ENCODE assay signal across 23 mouse cellular contexts in genomic region chr11:93509527-93510235, GRCm38 (mm10).
DNase-seq lines count a peak whose midpoint lies in the region; ATAC-seq and TF ChIP-seq lines count a peak whose summit lies in the region.
"Had no signal": no experiment of that assay in that cellular context is flagged by ENCODE, and none has a peak within 500 bp of the region (broad histone marks: within the 10 kb centered on the region; RNA-seq: fewer than 3 reads in every experiment).

No protein-coding gene starts in this region.

- no peak overlapping the region for H3K4me2 ChIP-seq in hindbrain, postnatal 0 days (ENCODE audit: low read depth, low read length)
- no peak overlapping the region for H3K4me2 ChIP-seq in midbrain, embryonic 14.5 days (ENCODE audit: low read length)
- H3K4me2 ChIP-seq in midbrain, embryonic 15.5 days = no peak overlapping the region
- H3K4me2 ChIP-seq: heart, embryonic 11.5 days; limb, embryonic 12.5 days; liver, embryonic 12.5 days had no signal

- no peak for ATAC-seq in cerebellum, adult (ENCODE audit: insufficient number of reproducible peaks, low FRiP score, low TSS enrichment)
- peak; percentile 76 for ATAC-seq in hindbrain, postnatal 0 days
- ATAC-seq in midbrain, embryonic 14.5 days (ENCODE audit: low FRiP score, low TSS enrichment) = no peak
- no peak for ATAC-seq in midbrain, embryonic 15.5 days (replicated peaks)
- ATAC-seq: CD4-positive, CD25-positive, alpha-beta regulatory T cell, adult 4 months; forebrain, embryonic 14.5 days; intestine, embryonic 16.5 days; liver, embryonic 12.5 days; liver, postnatal 0 days; midbrain, embryonic 16.5 days had no signal

- peak; percentile 42 for DNase-seq in cerebellum, postnatal 25 days
- DNase-seq in hindbrain, postnatal 0 days (ENCODE audit: low spot score) = peak; percentile 23
- DNase-seq in hindbrain, embryonic 10.5 days (ENCODE audit: low spot score) = no peak
- peak; percentile 17 for DNase-seq in midbrain, embryonic 14.5 days
- DNase-seq in heart, adult 2 months = no peak
- DNase-seq: adrenal gland, postnatal 25 days; gastrocnemius, postnatal 25 days; heart, postnatal 36 days; kidney, postnatal 14 days; layer of hippocampus, adult 9-11 months; liver, postnatal 0 days; lung, postnatal 36 days; right cerebral cortex, postnatal 25 days; thymus, postnatal 14 days had no signal

- intact Hi-C loops in heart, adult 2 months (cut with DNase I) = no loop called here

- TF ChIP-seq POLR2A in heart, adult 2 months (IDR thresholded peaks at IDR 0.05; ENCODE audit: insufficient read depth, low read depth, low read length) = no peak

- H3K27ac ChIP-seq in hindbrain, postnatal 0 days = no peak overlapping the region
- H3K27ac ChIP-seq in hindbrain, embryonic 10.5 days = no peak overlapping the region
- no peak overlapping the region for H3K27ac ChIP-seq in midbrain, embryonic 14.5 days (replicated peaks; ENCODE audit: low read depth, low read length)
- no peak overlapping the region for H3K27ac ChIP-seq in midbrain, embryonic 15.5 days
- no peak overlapping the region for H3K27ac ChIP-seq in heart, adult 2 months
- H3K27ac ChIP-seq: limb, embryonic 12.5 days; liver, embryonic 12.5 days had no signal

- no peak for TF ChIP-seq EP300 in heart, adult 2 months (IDR thresholded peaks at IDR 0.05; ENCODE audit: insufficient read depth, low read depth, low read length)

- no peak overlapping the region for H3K4me3 ChIP-seq in hindbrain, postnatal 0 days (ENCODE audit: low read length)
- no peak overlapping the region for H3K4me3 ChIP-seq in hindbrain, embryonic 10.5 days
- no peak overlapping the region for H3K4me3 ChIP-seq in midbrain, embryonic 14.5 days (replicated peaks; ENCODE audit: low read depth, low read length)
- no peak overlapping the region for H3K4me3 ChIP-seq in midbrain, embryonic 15.5 days
- H3K4me3 ChIP-seq in heart, adult 2 months = no peak overlapping the region
- H3K4me3 ChIP-seq: limb, embryonic 12.5 days; liver, embryonic 12.5 days had no signal

- H3K27me3 ChIP-seq in hindbrain, postnatal 0 days (ENCODE audit: insufficient read depth, low read length) = no peaks in the 10 kb centered on the region
- no peaks in the 10 kb centered on the region for H3K27me3 ChIP-seq in hindbrain, embryonic 10.5 days (ENCODE audit: insufficient read depth, poor library complexity, severe bottlenecking)
- H3K27me3 ChIP-seq in midbrain, embryonic 14.5 days (ENCODE audit: control insufficient read depth, insufficient read depth, low read length) = no peaks in the 10 kb centered on the region
- H3K27me3 ChIP-seq in midbrain, embryonic 15.5 days (replicated peaks) = no peaks in the 10 kb centered on the region
- H3K27me3 ChIP-seq in heart, adult 2 months (ENCODE audit: control insufficient read depth, insufficient read depth, low read length) = no peaks in the 10 kb centered on the region
- H3K27me3 ChIP-seq: limb, embryonic 12.5 days; liver, embryonic 12.5 days had no signal

- no peak overlapping the region for H3K9ac ChIP-seq in hindbrain, postnatal 0 days (replicated peaks; ENCODE audit: low read length)
- no peak overlapping the region for H3K9ac ChIP-seq in midbrain, embryonic 14.5 days (replicated peaks; ENCODE audit: low read length)
- H3K9ac ChIP-seq in midbrain, embryonic 15.5 days = no peak overlapping the region
- no peak overlapping the region for H3K9ac ChIP-seq in heart, adult 2 months (ENCODE audit: low read depth, low read length)
- H3K9ac ChIP-seq: limb, embryonic 12.5 days; liver, embryonic 12.5 days; liver, postnatal 0 days had no signal

- no peaks in the 10 kb centered on the region for H3K36me3 ChIP-seq in hindbrain, postnatal 0 days (ENCODE audit: insufficient read depth, low read length)
- no peaks in the 10 kb centered on the region for H3K36me3 ChIP-seq in hindbrain, embryonic 10.5 days
- H3K36me3 ChIP-seq in midbrain, embryonic 14.5 days (ENCODE audit: control insufficient read depth, insufficient read depth, low read length) = no peaks in the 10 kb centered on the region
- H3K36me3 ChIP-seq in midbrain, embryonic 15.5 days (replicated peaks) = no peaks in the 10 kb centered on the region
- no peaks in the 10 kb centered on the region for H3K36me3 ChIP-seq in heart, adult 2 months (ENCODE audit: control insufficient read depth, insufficient read depth, low read length)
- H3K36me3 ChIP-seq: limb, embryonic 12.5 days; liver, embryonic 12.5 days had no signal

- no peaks in the 10 kb centered on the region for H3K4me1 ChIP-seq in hindbrain, postnatal 0 days (ENCODE audit: insufficient read depth, low read length)
- H3K4me1 ChIP-seq in hindbrain, embryonic 10.5 days (replicated peaks) = no peaks in the 10 kb centered on the region
- no peaks in the 10 kb centered on the region for H3K4me1 ChIP-seq in midbrain, embryonic 14.5 days (ENCODE audit: control insufficient read depth, insufficient read depth, low read length)
- no peaks in the 10 kb centered on the region for H3K4me1 ChIP-seq in midbrain, embryonic 15.5 days
- no peaks in the 10 kb centered on the region for H3K4me1 ChIP-seq in heart, adult 2 months (ENCODE audit: control insufficient read depth, insufficient read depth, low read length)
- H3K4me1 ChIP-seq: limb, embryonic 12.5 days; liver, embryonic 12.5 days had no signal

- WGBS in hindbrain, postnatal 0 days = 47% methylated on average over 11 of the region's 11 CpGs
- 77% methylated on average over 11 of the region's 11 CpGs for WGBS in hindbrain, embryonic 10.5 days
- 52% methylated on average over 11 of the region's 11 CpGs for WGBS in midbrain, embryonic 14.5 days
- WGBS in midbrain, embryonic 15.5 days = 58% methylated on average over 11 of the region's 11 CpGs
- 48% methylated on average over 11 of the region's 11 CpGs for WGBS in heart, adult 2 months

- H3K9me3 ChIP-seq in hindbrain, postnatal 0 days (ENCODE audit: low read length) = no peaks in the 10 kb centered on the region
- no peaks in the 10 kb centered on the region for H3K9me3 ChIP-seq in hindbrain, embryonic 10.5 days
- no peaks in the 10 kb centered on the region for H3K9me3 ChIP-seq in midbrain, embryonic 14.5 days (ENCODE audit: control insufficient read depth, low read length)
- H3K9me3 ChIP-seq in midbrain, embryonic 15.5 days = no peaks in the 10 kb centered on the region
- H3K9me3 ChIP-seq: limb, embryonic 12.5 days; liver, embryonic 12.5 days had no signal

- no peaks in the 10 kb centered on the region for H3K79me2 ChIP-seq in heart, adult 2 months (replicated peaks; ENCODE audit: control insufficient read depth, insufficient read depth, low read length)

- TF ChIP-seq CTCF in hindbrain, postnatal 0 days (IDR thresholded peaks at IDR 0.05; ENCODE audit: low read depth) = no peak
- TF ChIP-seq CTCF in heart, adult 2 months (IDR thresholded peaks at IDR 0.05) = no peak

Comparison
In these comparisons a context has a peak if more than half of its experiments do, and no peak if none do; other contexts are left out.
1. DNase-seq: peak in cerebellum, postnatal 25 days (2 of 2), hindbrain, postnatal 0 days (single experiment) and midbrain, embryonic 14.5 days (single experiment); none in hindbrain, embryonic 10.5 days (single experiment) and heart, adult 2 months (0 of 2).